Mouse (Mus musculus) telencephalon, adult 2 months (tissue): ENCODE results near the gene Wdr17.
"Not testable (repeated sequence)": the region's sequence is repeated elsewhere in the genome, so short reads cannot be mapped to it uniquely, and the experiment has no call there.

Source experiments
- DNase-seq: peaks from one replicate; pipeline ENCODE4 v3.0.0-alpha.2; 2011; ENCODE audit warnings: low read depth, low spot score

Wdr17 gene

GRCm38 (mm10) chr8:54791858-54792698 lies 94.9 kb downstream of the Wdr17 start:
- no peak for DNase-seq

DNA sequence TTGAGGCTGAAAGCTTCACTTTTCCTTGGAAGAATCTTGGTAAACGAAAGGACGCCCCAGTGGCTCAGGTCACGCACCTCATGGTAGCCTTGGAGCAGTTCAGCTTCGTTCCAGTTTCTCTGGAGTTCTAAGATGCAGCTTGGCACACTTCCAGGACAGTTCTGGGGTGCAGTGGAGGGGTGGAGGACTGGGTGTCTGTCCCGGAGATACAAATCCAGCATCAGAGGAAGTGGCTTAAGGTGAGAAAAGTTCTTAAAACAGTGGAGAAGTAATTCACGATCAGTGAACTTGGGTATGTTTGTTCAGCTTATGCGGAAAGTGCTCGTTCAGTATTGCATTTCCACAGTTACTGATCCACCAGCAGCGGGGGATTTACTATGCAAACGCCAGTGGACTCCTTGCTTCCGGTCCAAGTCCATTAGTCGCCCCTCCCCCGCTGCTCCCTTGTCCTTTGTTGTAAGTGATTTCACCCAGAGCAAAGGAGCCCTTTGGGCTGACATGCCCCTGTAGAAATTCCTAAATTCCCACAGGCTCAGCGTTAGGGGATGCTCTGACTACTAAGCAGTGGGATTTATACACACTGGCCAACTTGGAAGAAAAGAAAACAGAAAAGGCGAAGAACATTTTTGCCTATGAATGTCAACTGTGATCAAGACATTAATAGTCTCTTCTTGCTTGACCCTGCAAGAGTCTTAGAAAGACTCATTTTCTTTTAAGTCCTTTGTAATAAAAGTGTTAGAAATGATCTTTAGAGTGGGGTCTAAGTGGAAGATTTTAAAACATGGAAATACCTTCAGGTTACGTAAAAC lies 106.6 kb downstream of the Wdr17 start:
- DNase-seq = no peak

DNA sequence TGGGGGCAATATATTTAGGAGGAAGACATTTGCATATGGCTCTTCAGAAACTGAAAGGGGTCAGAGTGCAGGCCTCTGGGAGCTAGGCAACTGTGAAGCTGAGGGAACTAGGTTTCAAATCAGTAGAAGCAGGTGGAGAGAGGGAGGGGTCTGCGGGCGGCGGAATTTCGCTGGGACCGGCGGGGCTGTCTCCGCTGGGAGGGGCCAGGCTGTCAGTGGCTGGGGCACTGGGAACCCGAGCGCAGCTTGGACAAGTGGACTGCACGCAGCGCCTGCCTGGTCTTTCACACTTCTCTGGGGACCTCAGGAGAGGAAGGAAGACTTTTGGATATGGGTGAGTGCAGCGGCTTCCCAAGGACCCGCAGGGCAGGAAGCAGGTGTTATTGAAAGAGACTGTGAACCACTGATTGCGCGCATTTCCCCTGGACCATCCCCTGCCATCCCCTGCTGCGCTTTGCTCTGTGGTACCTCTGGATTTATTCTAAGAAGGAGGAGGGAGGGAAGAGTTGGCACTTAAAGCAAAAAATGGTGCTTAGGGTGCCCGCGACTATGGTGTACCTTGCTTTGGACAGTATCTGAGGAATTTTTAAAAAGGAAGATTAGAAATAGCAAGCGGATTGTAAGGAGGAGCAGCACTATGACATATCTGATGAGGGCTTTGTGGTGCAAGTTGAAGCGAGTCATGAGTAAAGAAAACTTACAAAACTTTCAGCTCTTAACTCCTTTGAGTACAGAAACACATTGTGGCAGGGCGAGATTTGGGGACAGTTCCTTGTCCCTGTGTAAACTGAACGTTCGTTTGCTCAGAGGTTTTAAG lies 107.5 kb downstream of the Wdr17 start:
- DNase-seq = no peak

- DNase-seq = no peak
Observed at GRCm38 (mm10) chr8:54777012-54777411, 110.0 kb downstream of the Wdr17 start.

DNA sequence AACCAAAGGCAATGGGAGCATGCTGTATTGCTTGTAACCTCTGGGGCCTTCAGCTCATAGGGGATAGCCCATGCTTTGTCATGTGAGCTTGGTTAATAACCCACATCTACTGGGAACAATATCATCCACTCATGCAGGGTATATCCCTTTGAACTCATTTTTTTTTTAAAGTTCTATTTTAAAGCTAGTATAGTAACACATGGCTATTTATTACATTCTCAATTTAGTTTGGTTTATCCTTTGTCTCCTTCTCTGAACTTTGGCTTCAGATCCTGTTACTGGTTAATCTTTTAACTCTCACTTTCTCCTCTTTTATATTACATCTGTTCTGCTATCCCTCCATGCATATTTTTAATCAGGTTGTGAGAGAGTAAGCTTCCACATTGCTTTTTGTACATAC lies 110.7 kb downstream of the Wdr17 start:
- no peak for DNase-seq

GRCm38 (mm10) chr8:54757646-54758045 lies 129.3 kb downstream of the Wdr17 start:
- no peak for DNase-seq

DNA sequence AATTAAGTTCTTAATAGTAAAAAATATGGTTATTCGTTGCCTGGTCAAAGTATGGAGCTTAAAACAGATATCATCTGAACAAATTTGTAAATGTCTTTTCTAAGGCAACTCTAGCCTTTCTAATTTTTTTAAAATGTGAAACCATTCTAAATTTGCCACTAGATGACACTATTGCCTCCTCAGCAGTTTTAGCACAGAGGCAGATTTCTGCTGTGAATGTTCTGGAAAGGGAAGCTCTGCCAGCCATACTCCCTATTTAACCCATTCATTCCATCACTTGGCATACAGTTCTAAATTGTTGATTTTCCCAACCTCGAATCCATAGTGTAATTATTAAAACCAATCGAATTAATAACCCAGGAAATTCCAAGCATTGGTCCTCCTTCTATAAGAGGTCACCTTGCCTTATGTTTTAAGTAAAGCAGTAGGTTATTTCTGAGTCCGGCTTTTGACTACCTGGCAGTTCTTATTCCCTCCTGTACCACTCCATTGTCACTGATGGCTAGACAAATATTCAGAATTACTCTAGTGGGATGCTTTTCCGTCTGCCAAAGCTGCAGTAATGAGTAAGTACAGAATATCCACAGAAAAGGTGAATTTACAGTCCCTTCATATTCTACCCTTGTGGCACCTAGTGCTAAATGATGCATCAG lies 150.2 kb downstream of the Wdr17 start:
- DNase-seq = peak; percentile 56

DNA sequence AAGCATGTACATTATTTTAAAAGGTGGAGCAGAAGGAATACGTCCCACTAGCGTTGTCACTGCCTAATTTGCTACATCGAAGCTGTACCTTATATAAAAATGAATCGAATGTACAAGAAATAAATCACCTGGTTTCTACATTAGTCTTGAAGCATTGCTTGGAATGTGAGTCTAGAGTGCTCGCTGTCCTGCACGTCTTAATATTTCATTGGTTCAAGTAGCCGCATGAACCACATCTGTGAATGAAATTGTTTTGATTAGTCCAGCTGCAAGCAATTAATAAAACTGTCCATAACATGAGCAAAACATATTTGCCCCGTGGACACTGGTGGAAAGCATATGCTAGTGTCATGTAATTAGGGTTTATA lies 162.3 kb downstream of the Wdr17 start:
- DNase-seq = no peak

- DNase-seq = peak; percentile 96
Observed at GRCm38 (mm10) chr8:54723976-54724667, 162.9 kb downstream of the Wdr17 start.

DNA sequence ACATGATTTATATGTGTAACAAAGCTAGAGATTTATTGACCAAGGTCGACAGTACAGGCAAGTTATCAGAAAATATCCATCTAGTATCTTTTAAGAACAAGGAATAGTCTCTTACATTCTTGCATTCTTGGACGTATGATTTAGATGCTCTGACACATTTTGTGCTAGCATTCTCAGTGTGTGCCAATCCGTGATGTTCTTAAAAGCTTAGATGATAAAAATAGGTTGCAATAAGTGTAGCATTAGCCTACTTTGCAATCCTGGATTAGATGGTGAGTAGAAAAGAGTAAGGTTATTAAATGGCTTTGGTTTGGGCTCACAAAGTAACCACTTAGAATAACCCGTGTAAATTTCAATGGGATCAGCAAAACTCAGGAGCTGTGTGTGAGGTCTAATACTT lies 168.5 kb downstream of the Wdr17 start:
- no peak for DNase-seq

- DNase-seq = no peak
Observed at GRCm38 (mm10) chr8:54705743-54706142, 181.2 kb downstream of the Wdr17 start.

DNA sequence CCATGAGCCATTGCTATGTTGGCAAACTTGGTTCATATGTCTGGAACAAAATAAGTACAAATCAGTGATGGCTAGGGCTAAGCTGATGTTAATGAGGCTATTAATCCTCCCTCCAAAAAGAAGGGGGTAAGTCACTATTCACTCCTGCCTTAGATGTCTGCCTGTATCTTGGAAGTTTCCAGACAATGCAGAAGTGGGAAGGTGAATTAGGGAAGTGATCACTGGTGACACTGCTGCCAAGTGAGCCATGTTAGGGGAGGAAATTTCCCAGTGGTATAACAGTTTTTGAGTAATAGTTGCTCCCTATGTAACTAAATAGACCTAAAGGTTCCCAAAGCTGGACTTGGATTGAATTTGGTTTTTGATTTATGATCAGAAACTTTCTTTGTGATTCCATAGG lies 215.2 kb downstream of the Wdr17 start:
- DNase-seq = no peak

DNA sequence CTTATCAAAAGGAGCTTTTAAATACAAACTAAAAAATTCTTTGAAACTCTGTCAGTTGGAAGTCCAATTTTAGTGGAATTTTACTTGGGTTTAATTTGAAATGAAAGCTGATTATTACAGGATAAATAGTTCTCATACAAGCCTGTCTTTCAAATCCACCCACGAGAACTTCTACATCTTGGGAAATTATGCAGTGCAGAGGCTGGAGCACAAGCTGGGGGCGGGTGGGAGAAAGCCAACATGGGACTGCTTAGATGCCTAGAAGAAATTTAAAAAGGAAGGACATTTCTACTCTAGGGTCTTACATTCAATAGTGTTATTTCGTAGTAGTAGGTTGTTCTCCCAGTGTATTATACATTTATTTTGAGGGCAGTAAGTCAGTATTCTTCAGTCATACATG lies 219.2 kb downstream of the Wdr17 start:
- DNase-seq = peak; percentile 75

- DNase-seq = peak; percentile 33
Observed at GRCm38 (mm10) chr8:54660675-54661074, 226.3 kb downstream of the Wdr17 start.

- DNase-seq = no peak
Observed at GRCm38 (mm10) chr8:54659703-54660102, 227.3 kb downstream of the Wdr17 start.

GRCm38 (mm10) chr8:54638634-54639033 lies 248.3 kb downstream of the Wdr17 start:
- DNase-seq = no peak

DNA sequence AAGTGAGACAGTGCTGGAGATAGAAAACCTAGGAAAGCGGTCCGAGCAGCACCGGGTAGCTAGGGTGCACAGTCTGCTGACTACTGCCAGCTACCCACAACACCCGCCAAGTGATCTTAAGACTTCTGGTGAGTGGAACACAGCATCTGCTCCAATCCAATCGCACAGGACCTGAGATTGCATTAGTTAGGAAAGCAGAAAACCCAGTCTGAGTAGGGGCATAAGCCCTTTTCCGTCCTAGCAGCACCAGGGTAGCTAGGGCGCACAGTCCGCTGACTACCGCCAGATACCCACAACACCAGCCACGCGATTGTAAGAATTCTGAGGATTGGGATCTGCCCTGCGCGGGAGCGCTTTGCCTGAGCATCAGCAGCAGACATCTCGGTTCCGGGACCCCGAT lies 270.3 kb downstream of the Wdr17 start:
- not testable (repeated sequence) for DNase-seq

GRCm38 (mm10) chr8:54610238-54610637 lies 276.7 kb downstream of the Wdr17 start:
- DNase-seq = no peak

GRCm38 (mm10) chr8:54609336-54609735 lies 277.6 kb downstream of the Wdr17 start:
- DNase-seq = peak; percentile 12

DNA sequence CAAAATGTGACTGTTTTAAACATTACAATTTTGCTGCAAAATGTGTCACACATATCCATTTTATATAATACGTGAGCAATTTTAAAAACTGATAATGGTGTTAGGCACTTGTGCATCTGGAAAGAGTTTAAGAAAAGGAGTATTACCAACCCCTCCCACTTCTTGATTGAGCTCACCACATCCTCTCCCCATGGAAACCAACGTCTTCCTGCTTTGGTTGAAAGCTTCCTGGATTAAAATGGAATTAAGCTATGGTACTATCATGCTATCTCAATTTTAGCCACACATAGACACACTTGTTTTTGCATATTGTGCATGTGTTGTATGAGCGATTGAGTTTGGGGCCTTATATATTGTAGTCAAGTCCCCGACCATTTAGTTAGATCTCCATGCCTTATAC lies 283.5 kb downstream of the Wdr17 start:
- no peak for DNase-seq
